Mouse (Mus musculus): ENCODE data around the gene Rexo2. TPM values are rescaled to one million over a fixed set of nuclear protein-coding genes. Genes with fewer than 3 reads are reported as not detected.

Rexo2 gene
- polyA plus RNA-seq, 1 experiment, result 8.3 TPM

- no peaks in the 10 kb centered on the region for H3K27me3 ChIP-seq (ENCODE audit: control insufficient read depth)
- peaks cover 2% of the 10 kb centered on the region for H3K36me3 ChIP-seq (ENCODE audit: control insufficient read depth)
- H3K4me1 ChIP-seq (ENCODE audit: control insufficient read depth), result no peaks in the 10 kb centered on the region; the same call in 1 of the 2 replicates
- no peak overlapping the region for H3K4me3 ChIP-seq (replicated peaks)
- no peaks in the 10 kb centered on the region for H3K9me3 ChIP-seq (ENCODE audit: control insufficient read depth, low read length)
- TF ChIP-seq GATA1 (IDR thresholded peaks at IDR 0.05; ENCODE audit: low read length), result no peak
- no peak for TF ChIP-seq TAL1 (IDR thresholded peaks at IDR 0.05; ENCODE audit: low read length)
Measured at GRCm38 (mm10) chr9:48422382-48422781, 58.0 kb downstream of the Rexo2 start.

- no peaks in the 10 kb centered on the region for H3K9me3 ChIP-seq (ENCODE audit: control insufficient read depth, low read length)
- TF ChIP-seq TAL1 (IDR thresholded peaks at IDR 0.05; ENCODE audit: low read length) (no peak), GATA1 (IDR thresholded peaks at IDR 0.05; ENCODE audit: low read length) (no peak)
Measured at GRCm38 (mm10) chr9:48421561-48421960, 58.9 kb downstream of the Rexo2 start.

GRCm38 (mm10) chr9:48421029-48421428 lies 59.4 kb downstream of the Rexo2 start:
- TF ChIP-seq TAL1 (IDR thresholded peaks at IDR 0.05; ENCODE audit: low read length) (no peak), GATA1 (IDR thresholded peaks at IDR 0.05; ENCODE audit: low read length) (no peak)
- H3K9me3 ChIP-seq (ENCODE audit: control insufficient read depth, low read length), result no peaks in the 10 kb centered on the region

More at GRCm38 (mm10) chr9:48421561-48421960, 58.9 kb downstream of the Rexo2 start:
- H3K27me3 ChIP-seq (ENCODE audit: control insufficient read depth), result peaks cover 2% of the 10 kb centered on the region
- H3K36me3 ChIP-seq (ENCODE audit: control insufficient read depth), result peaks cover 2% of the 10 kb centered on the region
- H3K4me3 ChIP-seq (replicated peaks), result no peak overlapping the region
- no peaks in the 10 kb centered on the region; the same call in 1 of the 2 replicates for H3K4me1 ChIP-seq (ENCODE audit: control insufficient read depth)

GRCm38 (mm10) chr9:48420437-48420836 lies 60.0 kb downstream of the Rexo2 start:
- TF ChIP-seq TAL1 (IDR thresholded peaks at IDR 0.05; ENCODE audit: low read length), result no peak
- TF ChIP-seq GATA1 (IDR thresholded peaks at IDR 0.05; ENCODE audit: low read length), result no peak
- no peak overlapping the region for H3K4me3 ChIP-seq (replicated peaks)
- H3K27me3 ChIP-seq (ENCODE audit: control insufficient read depth), result peaks cover 2% of the 10 kb centered on the region
- H3K9me3 ChIP-seq (ENCODE audit: control insufficient read depth, low read length), result no peaks in the 10 kb centered on the region
- H3K36me3 ChIP-seq (ENCODE audit: control insufficient read depth), result peaks cover 2% of the 10 kb centered on the region
- no peaks in the 10 kb centered on the region; the same call in 1 of the 2 replicates for H3K4me1 ChIP-seq (ENCODE audit: control insufficient read depth)

More at GRCm38 (mm10) chr9:48421029-48421428, 59.4 kb downstream of the Rexo2 start:
- peaks cover 2% of the 10 kb centered on the region for H3K27me3 ChIP-seq (ENCODE audit: control insufficient read depth)
- peaks cover 2% of the 10 kb centered on the region for H3K36me3 ChIP-seq (ENCODE audit: control insufficient read depth)
- H3K4me3 ChIP-seq (replicated peaks), result no peak overlapping the region
- H3K4me1 ChIP-seq (ENCODE audit: control insufficient read depth), result no peaks in the 10 kb centered on the region; the same call in 1 of the 2 replicates

GRCm38 (mm10) chr9:48418829-48419228 lies 61.6 kb downstream of the Rexo2 start:
- Histone ChIP-seq H3K36me3 (ENCODE audit: control insufficient read depth) (peaks cover 2% of the 10 kb centered on the region), H3K4me1 (ENCODE audit: control insufficient read depth) (peaks cover 2% of the 10 kb centered on the region), H3K9me3 (ENCODE audit: control insufficient read depth, low read length) (no peaks in the 10 kb centered on the region), H3K4me3 (replicated peaks) (no peak overlapping the region), H3K27me3 (ENCODE audit: control insufficient read depth) (peaks cover 2% of the 10 kb centered on the region)
- TF ChIP-seq TAL1 (IDR thresholded peaks at IDR 0.05; ENCODE audit: low read length) (no peak), GATA1 (IDR thresholded peaks at IDR 0.05; ENCODE audit: low read length) (no peak)

Other genes with a start within 250 kb of the Rexo2 start
- 4.8 and 8.0 TPM in 2 replicates for gene Nxpe2, start 127.2 kb downstream of the Rexo2 start, polyA plus RNA-seq (2012)
- 0.88 and 1.6 TPM in 2 replicates for gene Rbm7, start 14.7 kb upstream of the Rexo2 start, polyA plus RNA-seq (2012)
- 7.7 and 11.6 TPM in 2 replicates for gene Gm5617, start 14.8 kb upstream of the Rexo2 start, polyA plus RNA-seq (2012)
- not detected in 2 replicates for gene Nnmt, start 124.5 kb upstream of the Rexo2 start, polyA plus RNA-seq (2012)